Mouse (Mus musculus) olfactory bulb, adult 2 months (tissue): Measurements from ENCODE around the gene Gm49325. TPM values are rescaled to one million over a fixed set of nuclear protein-coding genes. Genes with fewer than 3 reads are reported as not detected.

Source experiments
- H3K27ac ChIP-seq: fragments of 200-500 bp; 2 replicates; pipeline ENCODE4 v1.5.1; 2012; ENCODE audit warnings: low read depth, low read length; ENCODE audit not compliant: insufficient read depth
- H3K4me1 ChIP-seq: fragments of 200-500 bp; 2 replicates; pipeline ENCODE4 v1.6.1; 2012; ENCODE audit warnings: low read length; ENCODE audit not compliant: control insufficient read depth, insufficient read depth
- H3K4me3 ChIP-seq: fragments of 200-500 bp; 2 replicates; pipeline ENCODE4 v1.5.1; 2012; ENCODE audit warnings: mild to moderate bottlenecking, low read depth, low read length, moderate library complexity; ENCODE audit not compliant: insufficient read depth
- CTCF ChIP-seq: fragments of 200-500 bp; IDR thresholded peaks from 2 replicates; pipeline ENCODE4 v1.5.1; 2012; ENCODE audit warnings: low read depth, mild to moderate bottlenecking, low read length, moderate library complexity; ENCODE audit not compliant: insufficient read depth
- POLR2A ChIP-seq: fragments of 200-500 bp; IDR thresholded peaks from 2 replicates; pipeline ENCODE4 v1.6.1; 2012; ENCODE audit warnings: mild to moderate bottlenecking, low read depth, low read length, moderate library complexity; ENCODE audit not compliant: insufficient read depth
- WGBS: fragments of 180-500 bp; shearing (Covaris S2); methylation state at CpG from one replicate; pipeline ENCODE4 v1.1.7; 2018; 5-methylcytosine and 5-hydroxymethylcytosine counted together
- polyA plus RNA-seq: library from polyadenylated mRNA; stranded (reverse); fragments of >200 nt; gene quantifications from 2 replicates; pipeline ENCODE4 v1.2.4, GENCODE M21; 2012; ENCODE audit warnings: low replicate concordance; ENCODE audit not compliant: missing spikeins, insufficient read depth, insufficient read length

The Gm49325 gene
- polyA plus RNA-seq, 1 experiment = not detected

DNA sequence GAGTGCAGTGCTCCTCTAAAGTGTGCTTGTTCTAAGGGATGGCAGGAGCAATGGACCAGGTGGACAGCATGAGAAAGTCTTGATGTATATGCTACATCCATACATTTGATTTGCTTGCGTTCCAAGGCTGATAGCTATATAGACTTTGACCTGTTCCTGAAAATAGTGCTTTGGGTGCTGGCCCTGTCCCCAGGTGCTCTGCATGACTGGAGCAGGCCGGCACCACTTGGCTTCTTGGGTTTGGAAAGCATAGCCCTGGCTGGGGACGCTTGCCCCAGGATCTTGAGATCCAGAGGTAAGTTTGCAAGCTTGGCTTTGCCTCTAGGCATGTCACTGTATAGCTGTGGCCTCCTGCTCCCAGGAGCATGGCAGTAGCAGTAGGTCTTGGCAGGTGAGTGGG is 19.4 kb upstream of the Gm49325 start:
- Histone ChIP-seq H3K4me3 (no peak overlapping the region), H3K27ac (0 out of 2 replicates have a peak overlapping the region, but pooled peaks have one; percentile 48), H3K4me1 (peaks cover 53% of the 10 kb centered on the region)
- TF ChIP-seq CTCF (no peak), POLR2A (no peak)
- WGBS = 84% methylated on average over 3 of the region's 3 CpGs

DNA sequence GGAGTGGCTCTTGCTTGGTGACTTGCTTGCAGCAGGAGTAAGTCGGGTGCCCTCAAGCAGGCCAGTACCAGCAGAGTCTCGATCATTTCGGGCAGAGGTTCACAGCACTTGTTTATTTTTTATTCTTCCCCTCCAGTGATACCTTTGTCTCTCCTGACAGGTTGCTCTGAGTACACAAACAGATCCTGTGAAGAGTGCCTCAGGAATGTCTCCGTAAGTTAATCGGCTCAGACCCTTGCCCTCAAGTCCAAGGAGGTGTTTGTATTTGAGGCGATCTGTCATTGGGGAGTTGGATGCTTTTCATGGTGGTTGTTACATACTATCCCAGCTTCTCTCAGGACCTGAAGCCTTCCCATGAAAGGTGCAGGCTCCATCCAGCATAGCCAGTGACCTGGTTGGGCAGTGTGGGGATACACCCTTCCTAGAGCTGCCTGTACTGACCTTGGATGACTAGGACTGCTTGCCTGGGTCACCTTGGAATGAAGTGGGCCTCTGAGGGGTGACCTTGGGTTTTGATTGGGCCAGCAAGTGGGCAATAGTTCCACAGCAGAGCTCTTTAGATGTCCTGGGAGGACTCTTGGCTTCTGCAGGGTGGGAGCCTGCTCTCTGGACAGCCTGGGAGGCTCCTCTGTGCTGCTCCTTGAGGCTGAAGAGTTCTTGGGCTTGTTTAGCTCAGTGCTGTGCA is 18.8 kb upstream of the Gm49325 start:
- H3K4me1 ChIP-seq = peaks cover 55% of the 10 kb centered on the region
- WGBS = 88% methylated on average over 6 of the region's 6 CpGs

GRCm38 (mm10) chr10:77588036-77588435 is 18.0 kb upstream of the Gm49325 start:
- Histone ChIP-seq H3K4me1 (peaks cover 56% of the 10 kb centered on the region), H3K4me3 (no peak overlapping the region), H3K27ac (peak overlapping the region; percentile 48; the same call in 1 of the 2 replicates)
- TF ChIP-seq CTCF (no peak), POLR2A (no peak)
- 82% methylated on average over 2 of the region's 2 CpGs for WGBS

More for the DNA sequence above, 18.8 kb upstream of the Gm49325 start:
- H3K4me3 ChIP-seq = no peak overlapping the region
- TF ChIP-seq CTCF (no peak), POLR2A (no peak)
- peak overlapping the region; percentile 48 for H3K27ac ChIP-seq

DNA sequence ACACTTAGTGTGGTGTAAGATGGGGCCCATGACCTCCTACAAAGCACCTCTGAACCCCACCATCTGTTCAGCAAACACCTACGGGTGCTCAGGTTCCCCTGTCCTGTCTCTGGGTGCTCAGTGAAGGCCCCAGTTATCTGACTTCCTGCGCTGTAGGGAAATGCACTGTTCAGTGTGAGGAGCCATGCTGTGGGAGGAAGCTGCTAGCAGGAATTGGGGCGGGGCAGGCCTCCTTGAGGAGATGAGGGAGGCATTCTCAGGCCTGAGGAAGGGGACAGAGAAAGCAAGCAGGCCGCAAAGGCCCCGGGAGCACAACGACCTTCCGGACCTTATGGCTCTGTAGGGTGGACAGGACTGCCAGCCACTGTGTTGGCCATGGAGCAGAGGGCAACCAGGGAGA is 16.9 kb upstream of the Gm49325 start:
- Histone ChIP-seq H3K4me1 (peaks cover 60% of the 10 kb centered on the region), H3K27ac (peak overlapping the region; percentile 87; the same call in 1 of the 2 replicates), H3K4me3 (no peak overlapping the region)
- TF ChIP-seq POLR2A = no peak
- no peak for TF ChIP-seq CTCF
- WGBS = 71% methylated on average over 7 of the region's 7 CpGs

DNA sequence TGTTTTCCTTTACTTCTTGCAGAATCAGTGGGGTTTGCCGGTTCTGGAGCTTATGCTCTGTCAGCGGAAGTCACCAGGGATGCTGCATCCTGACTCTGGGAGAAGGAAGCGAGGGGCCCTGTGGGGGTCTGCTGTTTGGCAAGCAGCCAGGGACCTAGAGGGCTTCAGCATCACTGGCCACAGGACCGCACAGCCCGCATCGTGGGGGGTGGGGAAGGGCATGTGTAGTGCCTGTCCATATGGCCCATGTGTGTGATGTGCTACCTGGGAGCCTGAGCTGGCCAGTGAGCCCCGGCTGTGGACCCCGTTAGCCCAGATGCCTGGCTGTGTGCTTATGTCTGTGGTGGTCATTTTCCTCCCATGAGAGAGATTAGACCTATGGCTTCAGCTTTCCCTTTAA is 16.2 kb upstream of the Gm49325 start:
- peak overlapping the region; percentile 87 for H3K27ac ChIP-seq
- H3K4me1 ChIP-seq = peaks cover 60% of the 10 kb centered on the region
- TF ChIP-seq POLR2A (no peak), CTCF (no peak)
- H3K4me3 ChIP-seq = no peak overlapping the region
- WGBS = 65% methylated on average over 8 of the region's 8 CpGs

DNA sequence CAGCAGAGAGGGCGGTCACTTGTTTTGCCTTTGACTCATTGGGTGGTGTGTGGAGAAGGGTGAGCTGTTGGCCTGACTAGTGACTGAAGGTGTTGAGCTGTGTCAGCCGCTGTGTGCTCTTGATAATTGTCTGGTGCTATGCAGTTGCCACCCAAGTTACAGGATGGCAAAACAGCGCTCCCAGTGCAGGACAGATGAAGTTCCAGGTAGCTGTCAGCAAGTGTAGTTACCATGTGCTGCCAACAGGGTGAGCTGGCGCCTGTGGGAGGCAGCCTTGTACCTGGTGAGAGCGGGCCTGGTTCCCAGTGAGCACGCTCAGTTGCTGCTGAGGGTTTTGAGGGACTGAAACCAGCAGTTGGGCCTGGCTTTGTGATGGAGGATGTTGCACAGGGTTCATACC is 15.2 kb upstream of the Gm49325 start:
- Histone ChIP-seq H3K4me1 (peaks cover 63% of the 10 kb centered on the region), H3K27ac (peak overlapping the region; percentile 87), H3K4me3 (no peak overlapping the region)
- 28% methylated on average over 6 of the region's 6 CpGs for WGBS
- TF ChIP-seq CTCF (peak; percentile 52; the same call in 1 of the 2 replicates), POLR2A (no peak)

DNA sequence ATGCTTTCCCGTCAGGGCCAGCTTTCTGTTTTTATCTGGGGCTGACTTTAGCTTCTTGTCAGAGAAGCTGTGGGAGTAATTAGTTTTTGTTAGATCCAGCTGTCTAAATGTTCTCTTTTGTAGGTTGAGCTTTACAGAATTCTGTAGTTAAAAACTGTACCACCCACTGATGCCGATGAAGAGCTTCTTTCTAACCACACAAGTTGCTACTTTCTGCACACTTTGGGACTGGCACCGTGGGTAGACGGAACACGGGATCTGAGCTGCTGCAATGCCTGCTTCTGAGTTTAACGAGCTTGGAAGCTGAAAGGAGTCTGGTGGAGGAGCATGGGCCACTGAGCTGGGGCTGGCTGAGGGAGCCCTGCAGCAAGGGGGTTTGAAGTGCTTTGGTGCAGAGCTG is 14.5 kb upstream of the Gm49325 start:
- WGBS = 17% methylated on average over 6 of the region's 6 CpGs
- Histone ChIP-seq H3K27ac (peak overlapping the region; percentile 87), H3K4me1 (peaks cover 64% of the 10 kb centered on the region)

GRCm38 (mm10) chr10:77596060-77596459 is 9.9 kb upstream of the Gm49325 start:
- Histone ChIP-seq H3K4me3 (no peak overlapping the region), H3K4me1 (peaks cover 32% of the 10 kb centered on the region), H3K27ac (no peak overlapping the region; the same call in 1 of the 2 replicates)
- TF ChIP-seq CTCF (no peak), POLR2A (no peak)
- 46% methylated on average over 2 of the region's 2 CpGs for WGBS

More for the DNA sequence above, 14.5 kb upstream of the Gm49325 start:
- TF ChIP-seq POLR2A (no peak), CTCF (no peak)
- H3K4me3 ChIP-seq = no peak overlapping the region

DNA sequence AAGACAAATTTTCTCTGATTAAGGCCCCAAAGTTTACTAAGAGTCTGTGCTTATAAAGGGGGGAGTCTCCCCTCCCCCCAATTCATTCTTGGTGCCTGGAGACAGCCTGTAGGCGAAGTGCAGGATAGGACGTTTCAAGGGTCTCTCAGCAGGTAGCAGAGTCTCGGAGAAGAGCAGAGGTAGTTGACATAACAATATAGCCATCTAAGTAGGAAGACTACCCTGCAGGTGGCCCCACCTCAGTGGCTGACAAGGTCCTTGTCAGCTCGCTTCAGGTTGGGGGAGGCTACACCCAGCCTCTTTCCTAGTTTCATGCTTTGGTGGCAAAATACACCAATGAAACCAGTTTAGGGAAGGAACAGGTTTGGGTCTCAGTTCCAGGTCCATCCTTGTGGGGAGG is 3.0 kb upstream of the Gm49325 start:
- Histone ChIP-seq H3K4me3 (no peak overlapping the region), H3K27ac (no peak overlapping the region), H3K4me1 (peaks cover 18% of the 10 kb centered on the region)
- WGBS = 65% methylated on average over 4 of the region's 4 CpGs
- no peak for TF ChIP-seq CTCF
- no peak for TF ChIP-seq POLR2A
